Mouse (Mus musculus): Measurements from ENCODE around the gene Vars. TPM values are rescaled to one million over a fixed set of nuclear protein-coding genes. Genes with fewer than 3 reads are reported as not detected.
"Not testable (repeated sequence)": the region's sequence is repeated elsewhere in the genome, so short reads cannot be mapped to it uniquely, and the experiment has no call there.

Gene Vars
- polyA plus RNA-seq, 1 experiment: 182 TPM

DNA sequence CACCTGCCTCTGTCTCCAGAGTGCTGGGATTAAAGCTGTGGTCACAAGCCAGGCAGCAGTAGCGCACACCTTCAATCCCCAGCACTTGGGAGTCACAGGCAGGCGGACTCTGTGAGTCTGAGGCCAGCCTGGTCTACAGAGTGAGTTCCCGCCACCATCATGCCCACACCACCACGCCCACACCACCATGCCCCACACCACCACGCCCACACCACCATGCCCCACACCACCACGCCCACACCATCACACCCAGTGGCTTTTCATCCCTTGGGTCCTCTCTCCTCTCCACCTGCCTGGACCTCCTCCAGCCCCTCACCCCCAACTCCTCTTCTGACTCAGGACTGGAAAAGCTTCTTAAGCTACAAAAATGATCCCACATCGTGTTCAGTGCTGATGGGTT lies 31.1 kb downstream of the Vars start:
- Histone ChIP-seq H3K36me3 (ENCODE audit: control insufficient read depth, insufficient read depth, low read length) (no peaks in the 10 kb centered on the region), H3K4me1 (ENCODE audit: control insufficient read depth, insufficient read depth, insufficient read length, low read length) (no peaks in the 10 kb centered on the region; the same call in 1 of the 2 replicates), H3K4me3 (ENCODE audit: low read depth, low read length) (no peak overlapping the region), H3K27ac (ENCODE audit: insufficient read depth, low read depth, low read length) (no peak overlapping the region), H3K27me3 (ENCODE audit: control insufficient read depth, insufficient read depth, low read length) (no peaks in the 10 kb centered on the region)
- TF ChIP-seq POLR2A (IDR thresholded peaks at IDR 0.05; ENCODE audit: low read depth, low read length) (no peak), CTCF (IDR thresholded peaks at IDR 0.05; ENCODE audit: extremely low read depth, insufficient read length, insufficient replicate concordance, low read depth, low read length) (no peak)
- 57% methylated on average over 5 of the region's 7 CpGs for WGBS

GRCm38 (mm10) chr17:35032323-35032870 lies 31.6 kb downstream of the Vars start:
- Histone ChIP-seq H3K4me1 (ENCODE audit: control insufficient read depth, insufficient read depth, insufficient read length, low read length) (no peaks in the 10 kb centered on the region; the same call in 1 of the 2 replicates), H3K36me3 (ENCODE audit: control insufficient read depth, insufficient read depth, low read length) (no peaks in the 10 kb centered on the region), H3K27me3 (ENCODE audit: control insufficient read depth, insufficient read depth, low read length) (no peaks in the 10 kb centered on the region), H3K27ac (ENCODE audit: insufficient read depth, low read depth, low read length) (no peak overlapping the region), H3K4me3 (ENCODE audit: low read depth, low read length) (no peak overlapping the region)
- TF ChIP-seq POLR2A (IDR thresholded peaks at IDR 0.05; ENCODE audit: low read depth, low read length) (no peak), CTCF (IDR thresholded peaks at IDR 0.05; ENCODE audit: extremely low read depth, insufficient read length, insufficient replicate concordance, low read depth, low read length) (no peak)
- 71% methylated on average over 8 of the region's 8 CpGs for WGBS

GRCm38 (mm10) chr17:35033703-35034102 lies 32.9 kb downstream of the Vars start:
- not testable (repeated sequence) for H3K27me3 ChIP-seq (ENCODE audit: control insufficient read depth, insufficient read depth, low read length); H3K27ac ChIP-seq (ENCODE audit: insufficient read depth, low read depth, low read length); H3K36me3 ChIP-seq (ENCODE audit: control insufficient read depth, insufficient read depth, low read length); H3K4me3 ChIP-seq (ENCODE audit: low read depth, low read length); H3K4me1 ChIP-seq (ENCODE audit: control insufficient read depth, insufficient read depth, insufficient read length, low read length)
- WGBS: 60% methylated on average over 1 of the region's 1 CpGs

GRCm38 (mm10) chr17:35034896-35035295 lies 34.1 kb downstream of the Vars start:
- Histone ChIP-seq H3K27me3 (ENCODE audit: control insufficient read depth, insufficient read depth, low read length) (no peaks in the 10 kb centered on the region), H3K4me1 (ENCODE audit: control insufficient read depth, insufficient read depth, insufficient read length, low read length) (no peaks in the 10 kb centered on the region; the same call in 1 of the 2 replicates), H3K27ac (ENCODE audit: insufficient read depth, low read depth, low read length) (no peak overlapping the region), H3K36me3 (ENCODE audit: control insufficient read depth, insufficient read depth, low read length) (no peaks in the 10 kb centered on the region), H3K4me3 (ENCODE audit: low read depth, low read length) (no peak overlapping the region)
- 39% methylated on average over 6 of the region's 6 CpGs for WGBS
- TF ChIP-seq CTCF (IDR thresholded peaks at IDR 0.05; ENCODE audit: extremely low read depth, insufficient read length, insufficient replicate concordance, low read depth, low read length) (no peak), POLR2A (IDR thresholded peaks at IDR 0.05; ENCODE audit: low read depth, low read length) (no peak)

GRCm38 (mm10) chr17:35039121-35039873 lies 38.5 kb downstream of the Vars start:
- no peak overlapping the region for H3K4me3 ChIP-seq (ENCODE audit: low read depth, low read length)
- TF ChIP-seq POLR2A (IDR thresholded peaks at IDR 0.05; ENCODE audit: low read depth, low read length) (no peak), CTCF (IDR thresholded peaks at IDR 0.05; ENCODE audit: extremely low read depth, insufficient read length, insufficient replicate concordance, low read depth, low read length) (no peak)
- no peaks in the 10 kb centered on the region for H3K4me1 ChIP-seq (ENCODE audit: control insufficient read depth, insufficient read depth, insufficient read length, low read length)
- H3K36me3 ChIP-seq (ENCODE audit: control insufficient read depth, insufficient read depth, low read length): no peaks in the 10 kb centered on the region
- no peaks in the 10 kb centered on the region for H3K27me3 ChIP-seq (ENCODE audit: control insufficient read depth, insufficient read depth, low read length)
- 89% methylated on average over 11 of the region's 11 CpGs for WGBS
- no peak overlapping the region for H3K27ac ChIP-seq (ENCODE audit: insufficient read depth, low read depth, low read length)

GRCm38 (mm10) chr17:35043794-35044193 lies 43.0 kb downstream of the Vars start:
- no peak overlapping the region for H3K27ac ChIP-seq (ENCODE audit: insufficient read depth, low read depth, low read length)
- TF ChIP-seq CTCF (IDR thresholded peaks at IDR 0.05; ENCODE audit: extremely low read depth, insufficient read length, insufficient replicate concordance, low read depth, low read length) (no peak), POLR2A (IDR thresholded peaks at IDR 0.05; ENCODE audit: low read depth, low read length) (no peak)
- no peaks in the 10 kb centered on the region for H3K36me3 ChIP-seq (ENCODE audit: control insufficient read depth, insufficient read depth, low read length)
- peaks cover 15% of the 10 kb centered on the region for H3K4me1 ChIP-seq (ENCODE audit: control insufficient read depth, insufficient read depth, insufficient read length, low read length)
- H3K4me3 ChIP-seq (ENCODE audit: low read depth, low read length): no peak overlapping the region
- no peaks in the 10 kb centered on the region for H3K27me3 ChIP-seq (ENCODE audit: control insufficient read depth, insufficient read depth, low read length)
- 77% methylated on average over 4 of the region's 4 CpGs for WGBS

DNA sequence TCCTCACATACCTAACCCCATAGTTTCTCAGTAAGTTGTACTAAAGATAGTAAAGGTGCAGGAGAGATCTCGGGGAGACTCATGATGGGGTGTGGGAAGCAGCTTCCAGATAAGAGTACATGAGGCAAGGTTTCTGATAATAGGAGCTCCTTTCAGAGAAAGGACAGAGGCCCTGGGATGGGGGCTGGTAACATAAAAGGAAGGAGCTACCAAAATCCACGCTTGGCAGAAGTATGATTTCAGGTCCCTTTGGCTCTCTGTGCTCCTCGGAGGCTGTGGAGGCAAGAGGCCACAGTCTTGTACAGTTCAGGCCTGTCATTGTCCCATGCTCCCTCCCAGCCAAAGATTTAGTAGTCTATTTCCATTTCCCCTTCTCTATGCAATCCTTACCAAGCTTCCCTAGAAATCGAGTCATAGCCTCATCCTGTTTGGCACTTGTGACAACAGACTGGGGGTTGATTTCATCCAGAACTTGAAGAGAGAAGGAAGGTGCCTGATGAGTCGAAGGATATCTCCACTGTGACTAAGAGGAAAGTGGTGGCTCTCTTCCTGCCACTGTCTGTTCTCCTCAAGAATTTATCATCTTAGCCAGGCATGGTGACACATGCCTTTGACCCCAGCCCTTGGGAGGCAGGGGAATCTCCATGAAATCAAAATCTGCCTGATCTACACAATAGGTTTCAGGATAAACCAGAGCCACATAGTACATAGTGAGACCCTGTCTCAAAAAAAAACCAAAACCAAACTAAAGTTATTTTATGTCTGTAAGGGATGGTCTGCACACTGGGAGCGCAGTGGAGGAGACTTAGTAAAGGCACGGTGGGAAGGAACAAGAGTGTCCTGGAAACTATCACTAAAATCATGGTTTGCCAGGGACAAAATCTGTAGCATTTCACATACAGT lies 44.4 kb downstream of the Vars start:
- H3K27ac ChIP-seq (ENCODE audit: insufficient read depth, low read depth, low read length): peak overlapping the region; percentile 7; the same call in 1 of the 2 replicates
- WGBS: 61% methylated on average over 7 of the region's 7 CpGs
- H3K4me3 ChIP-seq (ENCODE audit: low read depth, low read length): no peak overlapping the region

More for the DNA sequence above, 44.4 kb downstream of the Vars start:
- H3K4me1 ChIP-seq (ENCODE audit: control insufficient read depth, insufficient read depth, insufficient read length, low read length): peaks cover 21% of the 10 kb centered on the region
- no peaks in the 10 kb centered on the region for H3K36me3 ChIP-seq (ENCODE audit: control insufficient read depth, insufficient read depth, low read length)
- TF ChIP-seq CTCF (IDR thresholded peaks at IDR 0.05; ENCODE audit: extremely low read depth, insufficient read length, insufficient replicate concordance, low read depth, low read length): no peak
- no peak for TF ChIP-seq POLR2A (IDR thresholded peaks at IDR 0.05; ENCODE audit: low read depth, low read length)
- no peaks in the 10 kb centered on the region for H3K27me3 ChIP-seq (ENCODE audit: control insufficient read depth, insufficient read depth, low read length)

Data from small intestine, adult 2 months (tissue).